Mouse (Mus musculus) spleen, adult 2 months (tissue): ENCODE measurements at regions not wholly inside any gene's neighbourhood (a gene's known extent, or its start where the extent isn't known, plus 50 kb on each side); places are given as distances from the start of the nearest gene placed in this dataset.

Source experiments
- CTCF ChIP-seq: fragments of 200-500 bp; IDR thresholded peaks from 2 replicates; pipeline ENCODE4 v1.5.1; 2011; ENCODE audit warnings: mild to moderate bottlenecking, inconsistent platforms; ENCODE audit not compliant: insufficient read depth, insufficient read length, insufficient replicate concordance; ENCODE audit errors: extremely low read depth
- POLR2A ChIP-seq: fragments of 200-500 bp; IDR thresholded peaks from 2 replicates; pipeline ENCODE4 v1.6.1; 2011; ENCODE audit warnings: low read depth, low read length, inconsistent platforms

GRCm38 (mm10) chr8:87264999-87265398, 207.4 kb downstream of the Cbln1 start:
- TF ChIP-seq CTCF (no peak), POLR2A (no peak)
